Mouse (Mus musculus) CH12.LX (cell line): ENCODE measurements around the gene Wnt4. TPM values are rescaled to one million over a fixed set of nuclear protein-coding genes. Genes with fewer than 3 reads are reported as not detected.

Experiments
- DNase-seq: peaks from one replicate; pipeline ENCODE4 v3.0.0-alpha.2; 2013; ENCODE audit errors: extremely low read depth
- H3K27ac ChIP-seq: 2 replicates; pipeline ENCODE4 v1.5.1; 2012; ENCODE audit warnings: low read depth, mild to moderate bottlenecking, control low read depth, moderate library complexity; ENCODE audit not compliant: insufficient read depth
- H3K27me3 ChIP-seq: replicated peaks from 2 replicates; pipeline ENCODE3; 2012; ENCODE audit warnings: inconsistent platforms
- H3K36me3 ChIP-seq, 2 experiments: replicated peaks in 1 of 2; 2 replicates each; pipeline versions ENCODE3 to v1.6.1; 2012; ENCODE audit warnings: inconsistent platforms in 1 of 2, low read length in 1 of 2, mild to moderate bottlenecking in 1 of 2, mixed read lengths in 1 of 2, moderate library complexity in 1 of 2; ENCODE audit not compliant: control insufficient read depth in 1 of 2, insufficient read depth in 1 of 2
- H3K4me1 ChIP-seq, 2 experiments: 2 replicates each; pipeline ENCODE4 v1.6.1; 2012; ENCODE audit warnings: inconsistent platforms in 1 of 2, moderate library complexity in 1 of 2; ENCODE audit not compliant: insufficient read depth in 2 of 2, control insufficient read depth in 1 of 2
- H3K4me2 ChIP-seq: 2 replicates; pipeline ENCODE4 v1.6.1; 2012; ENCODE audit warnings: low read depth, mild to moderate bottlenecking, control low read depth; ENCODE audit not compliant: poor library complexity, insufficient read depth, severe bottlenecking
- H3K4me3 ChIP-seq, 3 experiments: fragments of 150-350 bp in 1 of 3; sonication (generic) in 1 of 3; replicated peaks in 1 of 3; 2 replicates each; pipeline versions ENCODE3 to v1.5.1; 2011 to 2012; ENCODE audit warnings: low read depth in 2 of 3, low read length in 2 of 3, mild to moderate bottlenecking in 2 of 3, moderate library complexity in 2 of 3, control low read depth in 1 of 3, improper control_type of control experiment in 1 of 3, inconsistent platforms in 1 of 3, mixed read lengths in 1 of 3; ENCODE audit not compliant: poor library complexity in 1 of 3
- H3K79me2 ChIP-seq: replicated peaks from 2 replicates; pipeline ENCODE4 v1.6.1; 2012; ENCODE audit warnings: mild to moderate bottlenecking, moderate library complexity; ENCODE audit not compliant: control insufficient read depth, poor library complexity, insufficient read depth, severe bottlenecking; ENCODE audit errors: extremely low read depth
- H3K9ac ChIP-seq: 2 replicates; pipeline ENCODE4 v1.6.1; 2012; ENCODE audit warnings: low read depth, mild to moderate bottlenecking, control low read depth, moderate library complexity; ENCODE audit not compliant: insufficient read depth
- H3K9me3 ChIP-seq: replicated peaks from 2 replicates; pipeline ENCODE3; 2012; ENCODE audit warnings: low read length, inconsistent platforms, mixed read lengths
- BHLHE40 ChIP-seq: IDR thresholded peaks from 2 replicates; pipeline ENCODE4 v1.6.1; 2011; ENCODE audit warnings: mild to moderate bottlenecking, low read depth, low read length, improper control_type of control experiment
- CHD2 ChIP-seq: IDR thresholded peaks from 2 replicates; pipeline ENCODE4 v1.6.1; 2011; ENCODE audit warnings: low read length, improper control_type of control experiment
- CTCF ChIP-seq, 2 experiments: IDR thresholded peaks in 1 of 2; conservative IDR thresholded peaks in 1 of 2; 2 replicates each; pipeline ENCODE4 v1.5.1; 2011 to 2012; ENCODE audit warnings: low read depth in 2 of 2, low read length in 2 of 2, improper control_type of control experiment in 1 of 2, inconsistent platforms in 1 of 2, mild to moderate bottlenecking in 1 of 2, moderate library complexity in 1 of 2
- E2F4 ChIP-seq: IDR thresholded peaks from 2 replicates; pipeline ENCODE4 v1.6.1; 2011; ENCODE audit warnings: low read depth, low read length, improper control_type of control experiment; ENCODE audit not compliant: insufficient replicate concordance
- EP300 ChIP-seq: IDR thresholded peaks from 2 replicates; pipeline ENCODE4 v1.6.1; 2011; ENCODE audit warnings: low read length, improper control_type of control experiment
- GABPA ChIP-seq: IDR thresholded peaks from 2 replicates; pipeline ENCODE4 v1.6.1; 2012; ENCODE audit warnings: low read depth, low read length, improper control_type of control experiment, inconsistent platforms; ENCODE audit not compliant: insufficient replicate concordance
- HCFC1 ChIP-seq: IDR thresholded peaks from 2 replicates; pipeline ENCODE4 v1.6.1; 2012; ENCODE audit warnings: low read depth, mild to moderate bottlenecking, inconsistent platforms, low read length, improper control_type of control experiment
- IRF4 ChIP-seq: IDR thresholded peaks from 2 replicates; pipeline ENCODE4 v1.6.1; 2014; ENCODE audit warnings: low read depth, mild to moderate bottlenecking, inconsistent platforms, low read length, improper control_type of control experiment
- JUN ChIP-seq: IDR thresholded peaks from 2 replicates; pipeline ENCODE4 v1.6.1; 2011; ENCODE audit warnings: low read depth, mild to moderate bottlenecking, low read length, improper control_type of control experiment, moderate library complexity; ENCODE audit not compliant: insufficient read depth
- JUND ChIP-seq: conservative IDR thresholded peaks from 2 replicates; pipeline ENCODE4 v1.6.1; 2011; ENCODE audit warnings: low read depth, low read length, improper control_type of control experiment
- KAT2A ChIP-seq: IDR thresholded peaks from 2 replicates; pipeline ENCODE4 v1.6.1; 2012; ENCODE audit warnings: low read length, improper control_type of control experiment, inconsistent platforms; ENCODE audit not compliant: insufficient replicate concordance
- MAFK ChIP-seq: IDR thresholded peaks from 2 replicates; pipeline ENCODE4 v1.6.1; 2011; ENCODE audit warnings: low read length, improper control_type of control experiment; ENCODE audit not compliant: insufficient replicate concordance
- MAX ChIP-seq: IDR thresholded peaks from 2 replicates; pipeline ENCODE4 v1.6.1; 2011; ENCODE audit warnings: low read length, improper control_type of control experiment
- MAZ ChIP-seq: IDR thresholded peaks from 2 replicates; pipeline ENCODE4 v1.6.1; 2012; ENCODE audit warnings: low read depth, mild to moderate bottlenecking, inconsistent platforms, low read length, improper control_type of control experiment, moderate library complexity
- MEF2A ChIP-seq: IDR thresholded peaks from 2 replicates; pipeline ENCODE4 v1.6.1; 2014; ENCODE audit warnings: low read depth, mild to moderate bottlenecking, inconsistent platforms, low read length, improper control_type of control experiment, borderline replicate concordance
- MYC ChIP-seq: IDR thresholded peaks from 2 replicates; pipeline ENCODE4 v1.6.1; 2011; ENCODE audit warnings: low read depth, mild to moderate bottlenecking, improper control_type of control experiment, low read length
- NRF1 ChIP-seq: IDR thresholded peaks from 2 replicates; pipeline ENCODE4 v1.6.1; 2014; ENCODE audit warnings: low read depth, mild to moderate bottlenecking, inconsistent platforms, low read length, improper control_type of control experiment, moderate library complexity
- PAX5 ChIP-seq: IDR thresholded peaks from 2 replicates; pipeline ENCODE4 v1.6.1; 2012; ENCODE audit warnings: low read length, inconsistent platforms, mixed read lengths
- POLR2A ChIP-seq: IDR thresholded peaks from 2 replicates; pipeline ENCODE4 v1.6.1; 2011; ENCODE audit warnings: low read depth, mild to moderate bottlenecking, improper control_type of control experiment, low read length
- RCOR1 ChIP-seq: conservative IDR thresholded peaks from 2 replicates; pipeline ENCODE4 v1.6.1; 2012; ENCODE audit warnings: low read depth, mild to moderate bottlenecking, inconsistent platforms, low read length, improper control_type of control experiment
- SIN3A ChIP-seq: IDR thresholded peaks from 2 replicates; pipeline ENCODE4 v1.6.1; 2012; ENCODE audit warnings: low read length, improper control_type of control experiment, inconsistent platforms
- TBP ChIP-seq: conservative IDR thresholded peaks from 2 replicates; pipeline ENCODE4 v1.6.1; 2011; ENCODE audit warnings: low read depth, low read length, improper control_type of control experiment
- TCF12 ChIP-seq: IDR thresholded peaks from 2 replicates; pipeline ENCODE4 v1.6.1; 2014; ENCODE audit warnings: low read depth, mild to moderate bottlenecking, inconsistent platforms, low read length, improper control_type of control experiment
- USF1 ChIP-seq: IDR thresholded peaks from 2 replicates; pipeline ENCODE4 v1.6.1; 2014; ENCODE audit warnings: low read depth, mild to moderate bottlenecking, inconsistent platforms, low read length, improper control_type of control experiment
- ZC3H11A ChIP-seq: IDR thresholded peaks from 2 replicates; pipeline ENCODE4 v1.6.1; 2012; ENCODE audit warnings: low read depth, mild to moderate bottlenecking, inconsistent platforms, low read length, improper control_type of control experiment
- ZKSCAN1 ChIP-seq: IDR thresholded peaks from 2 replicates; pipeline ENCODE4 v1.6.1; 2012; ENCODE audit warnings: low read depth, inconsistent platforms, low read length, improper control_type of control experiment, borderline replicate concordance
- ZMIZ1 ChIP-seq: IDR thresholded peaks from 2 replicates; pipeline ENCODE4 v1.6.1; 2012; ENCODE audit warnings: low read depth, mild to moderate bottlenecking, inconsistent platforms, low read length, improper control_type of control experiment
- ZNF384 ChIP-seq: IDR thresholded peaks from 2 replicates; pipeline ENCODE4 v1.6.1; 2012; ENCODE audit warnings: low read depth, low read length, improper control_type of control experiment, inconsistent platforms
- dilution Hi-C: fragments of 300-500 bp; cut with MboI; formaldehyde crosslinking; loops from 2 replicates; pipeline ENCODE4 v1.14.3; 2020; ENCODE audit warnings: low sequenced_read_pairs; ENCODE audit not compliant: extremely low pct_unique_long_range_greater_than_20kb, extremely low pct_ligation_motif_present
- in situ Hi-C: fragments of 300-500 bp; cut with MboI; formaldehyde crosslinking; loops from 3 replicates; pipeline ENCODE4 v1.14.3; 2019; ENCODE audit warnings: low sequenced_read_pairs, low pct_ligation_motif_present, low pct_unique_long_range_greater_than_20kb, mixed read lengths
- polyA plus RNA-seq: library from polyadenylated mRNA; unstranded; fragments of >175 nt; gene quantifications from 2 replicates; pipeline ENCODE4 v1.2.1, GENCODE M21; 2012; ENCODE audit warnings: low read depth; ENCODE audit not compliant: insufficient read length
- total RNA-seq, 2 experiments: library from RNA; depleted of rRNA; stranded (reverse); fragments of 300-350 nt in 1 of 2; fragments of >200 nt in 1 of 2; gene quantifications; 2 replicates each; pipeline ENCODE4 v1.2.3; 2012 to 2014

The Wnt4 gene
- total and polyA plus RNA-seq, 3 experiments, result not detected

DNA sequence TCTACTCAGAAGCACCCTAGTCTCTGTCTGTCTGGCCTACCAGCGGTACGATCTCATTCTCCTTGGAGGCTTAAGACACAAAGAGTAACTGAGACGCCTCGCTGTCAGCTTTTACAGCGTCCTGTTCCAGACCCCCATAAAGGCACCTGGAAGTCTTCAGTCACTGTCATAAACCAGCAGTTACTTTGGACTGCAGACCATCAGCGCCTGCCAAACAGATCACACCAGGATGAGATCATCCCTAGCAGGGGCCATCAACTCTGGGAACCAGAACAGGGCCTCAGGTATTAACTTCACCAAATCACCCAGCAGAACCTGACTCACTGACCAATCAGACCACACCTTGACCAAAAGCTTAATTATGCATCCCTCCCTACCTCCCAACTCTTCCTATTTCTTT, 37.3 kb downstream of the Wnt4 start:
- no peak for DNase-seq
- no peak overlapping the region for H3K4me3 ChIP-seq
- no peaks in the 10 kb centered on the region for H3K27me3 ChIP-seq
- H3K27ac ChIP-seq, result no peak overlapping the region
- no peaks in the 10 kb centered on the region for H3K4me1 ChIP-seq
- no peak overlapping the region for H3K9ac ChIP-seq
- peaks cover 50 to 78% of the 10 kb centered on the region in 2 experiments for H3K36me3 ChIP-seq
- in situ Hi-C loops (no loop called here), dilution Hi-C loops (no loop called here)
- TF ChIP-seq USF1, result no peak
- TF ChIP-seq BHLHE40, result no peak
- TF ChIP-seq E2F4, result no peak
- no peak for TF ChIP-seq PAX5
- TF ChIP-seq EP300, result no peak
- TF ChIP-seq ZNF384, result no peak
- TF ChIP-seq JUN, result no peak
- no peak for TF ChIP-seq GABPA
- TF ChIP-seq ZC3H11A, result no peak
- TF ChIP-seq SIN3A, result no peak
- no peak for TF ChIP-seq MAX
- no peak for TF ChIP-seq MAZ
- no peak for TF ChIP-seq CTCF (conservative IDR thresholded peaks at IDR 0.05 in 1 of 2, IDR thresholded peaks at IDR 0.05 in 1 of 2; ENCODE audit: low read depth in 2 of 2, low read length in 2 of 2)
- TF ChIP-seq ZMIZ1, result no peak
- no peak for TF ChIP-seq TCF12
- no peak for TF ChIP-seq MEF2A
- no peak for TF ChIP-seq JUND
- TF ChIP-seq KAT2A, result no peak
- no peak for TF ChIP-seq POLR2A
- no peak for TF ChIP-seq MAFK
- H3K79me2 ChIP-seq, result no peaks in the 10 kb centered on the region
- no peaks in the 10 kb centered on the region for H3K9me3 ChIP-seq
- H3K4me2 ChIP-seq, result no peak overlapping the region

DNA sequence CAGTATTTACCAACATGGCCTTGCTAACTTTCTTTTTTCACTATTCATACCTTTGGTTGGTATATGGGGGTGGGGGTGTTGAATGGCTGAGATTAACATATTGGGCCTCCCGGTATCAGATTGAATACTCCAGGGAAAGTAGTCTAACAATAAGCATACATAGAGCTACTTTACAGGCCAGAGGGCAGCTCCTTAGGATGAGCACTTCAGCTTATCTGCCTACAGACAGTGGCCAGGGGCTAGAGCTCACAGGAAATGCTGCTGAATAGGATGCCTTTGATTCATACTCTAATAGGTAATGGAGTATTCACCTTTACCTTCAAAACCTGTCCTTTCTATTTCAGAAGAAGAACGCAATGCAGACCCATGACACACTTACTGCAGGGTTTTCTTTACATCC, 37.8 kb downstream of the Wnt4 start:
- Histone ChIP-seq H3K4me2 (no peak overlapping the region), H3K27ac (no peak overlapping the region), H3K27me3 (no peaks in the 10 kb centered on the region), H3K4me1 (no peaks in the 10 kb centered on the region), H3K9me3 (no peaks in the 10 kb centered on the region), H3K4me3 (no peak overlapping the region), H3K36me3 (peaks cover 48 to 77% of the 10 kb centered on the region in 2 experiments), H3K9ac (no peak overlapping the region), H3K79me2 (no peaks in the 10 kb centered on the region)
- no peak for TF ChIP-seq ZKSCAN1
- TF ChIP-seq JUN, result no peak
- no peak for TF ChIP-seq EP300
- no peak for TF ChIP-seq E2F4
- TF ChIP-seq GABPA, result no peak
- no peak for TF ChIP-seq ZC3H11A
- TF ChIP-seq PAX5, result no peak
- no peak for TF ChIP-seq TBP
- TF ChIP-seq CTCF (conservative IDR thresholded peaks at IDR 0.05 in 1 of 2, IDR thresholded peaks at IDR 0.05 in 1 of 2; ENCODE audit: low read depth in 2 of 2, low read length in 2 of 2), result no peak
- TF ChIP-seq RCOR1, result no peak
- no peak for TF ChIP-seq CHD2
- no peak for TF ChIP-seq IRF4
- no peak for TF ChIP-seq JUND
- TF ChIP-seq HCFC1, result no peak
- no peak for TF ChIP-seq POLR2A
- no peak for TF ChIP-seq MYC
- no peak for TF ChIP-seq NRF1
- in situ Hi-C loops, result no loop called here
- DNase-seq, result no peak
- dilution Hi-C loops, result no loop called here
